Mouse (Mus musculus): ENCODE measurements around the gene Scrn1.

DNA sequence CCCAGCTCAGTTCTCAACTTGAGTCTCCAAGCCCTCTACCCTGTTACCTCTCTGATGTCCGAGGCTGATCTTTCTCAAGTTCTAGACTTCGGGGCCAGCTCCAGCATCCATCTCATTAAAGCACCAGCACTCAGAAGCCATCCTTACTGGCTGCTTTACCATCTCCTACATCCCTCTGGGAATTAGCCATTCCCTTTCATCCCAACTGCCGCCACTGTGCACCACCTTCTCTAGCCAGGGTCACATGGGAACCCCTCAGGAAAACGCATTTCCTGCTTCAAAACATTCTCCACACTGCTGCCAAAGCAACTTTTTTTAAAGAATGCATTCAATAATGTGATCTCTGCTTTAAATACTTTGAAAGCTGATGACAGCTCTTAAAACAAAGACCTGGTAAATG is 17.0 kb downstream of the Scrn1 start:
- TF ChIP-seq CTCF (IDR thresholded peaks at IDR 0.05; ENCODE audit: control insufficient read depth, insufficient read depth, insufficient replicate concordance, low read depth, low read length) (no peak), POLR2A (IDR thresholded peaks at IDR 0.05; ENCODE audit: control insufficient read depth, low read depth, low read length) (no peak)

Data from testis, adult 2 months (tissue).